Comparison of ENCODE assay signal across 8 mouse cellular contexts in the genomic region with DNA sequence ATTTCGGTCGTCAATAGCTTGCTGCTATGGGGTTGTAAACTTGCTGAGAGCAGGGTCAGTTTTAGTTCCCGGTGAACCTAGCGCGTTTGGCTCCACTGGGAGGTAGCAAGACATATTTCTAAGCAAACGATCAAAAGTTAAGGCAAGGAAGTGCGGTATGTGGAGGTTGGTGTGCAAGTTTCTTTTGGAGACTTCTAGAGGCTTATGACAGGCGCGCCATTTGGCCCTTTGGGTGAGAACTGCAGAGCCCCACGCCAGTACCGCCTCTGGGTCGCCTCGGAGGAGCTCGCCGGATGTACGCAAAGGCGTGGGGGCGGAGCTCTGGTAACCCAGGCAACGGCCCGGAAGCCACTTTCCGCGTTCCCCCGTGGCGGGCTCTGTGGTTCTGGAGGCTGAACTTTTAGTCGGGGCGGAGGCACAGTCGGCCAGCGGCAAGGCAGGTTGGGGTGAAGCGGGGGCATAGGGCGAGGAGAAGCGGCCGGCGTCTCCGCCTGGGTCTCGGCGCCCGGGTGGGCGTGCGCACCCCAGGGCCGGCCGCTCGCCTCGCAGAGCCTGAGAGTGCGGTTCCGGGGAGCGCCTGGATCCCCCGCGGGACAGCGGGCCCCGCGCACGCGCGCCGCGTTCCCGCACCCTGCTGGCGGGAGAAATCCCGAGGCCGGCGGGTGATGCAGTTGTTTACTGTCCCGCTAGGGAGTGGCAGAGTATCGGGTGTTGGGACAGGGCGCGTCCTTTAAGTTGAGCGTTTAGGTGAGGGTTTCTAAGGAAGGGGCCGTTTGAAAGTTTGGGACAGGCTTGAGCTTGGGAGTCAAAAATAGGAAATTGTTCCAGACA. TPM values are rescaled to one million over a fixed set of nuclear protein-coding genes. Genes with fewer than 3 reads are reported as not detected.
A peak's percentile ranks its signal among the peaks of the same experiment; 100 is the strongest.
DNase-seq lines count a peak whose midpoint lies in the region; ATAC-seq and TF ChIP-seq lines count a peak whose summit lies in the region.

Gene Spice1 (plus strand): TSS at position 51 of the 831 bp plus-strand sequence.

- H3ac ChIP-seq in myocyte (ENCODE audit: control insufficient read depth, insufficient read length), result no peak within 1 kb of the TSS

- ATAC-seq in kidney, embryonic 15.5 days (replicated peaks; ENCODE audit: low FRiP score), result peak; percentile 99

- peaks cover 22% of the 10 kb centered on the region for H3K4me1 ChIP-seq in bone marrow macrophage, adult 2 months (ENCODE audit: control insufficient read depth, insufficient read depth, low read length)
- no peaks in the 10 kb centered on the region for H3K4me1 ChIP-seq in embryonic fibroblast, embryonic 13.5 days (ENCODE audit: control insufficient read depth, insufficient read depth, low read length)
- H3K4me1 ChIP-seq in heart, embryonic 10.5 days, result peaks cover 6% of the 10 kb centered on the region; the same call in 1 of the 2 replicates
- H3K4me1 ChIP-seq in kidney, embryonic 15.5 days, result peaks cover 19% of the 10 kb centered on the region
- H3K4me1 ChIP-seq in liver, adult 2 months (ENCODE audit: control insufficient read depth, insufficient read depth, low read length), result peaks cover 5% of the 10 kb centered on the region; the same call in 1 of the 2 replicates

- DNase-seq in A20 (ENCODE audit: low read depth, low spot score), result peak; percentile 95
- DNase-seq in heart, embryonic 10.5 days (ENCODE audit: low spot score), result peak; percentile 95
- peak; percentile 81 for DNase-seq in liver, adult 2 months (ENCODE audit: extremely low read depth, low read depth, low spot score)
- peak; percentile 97 for DNase-seq in splenic B cell, adult 2 months (ENCODE audit: low read depth, low spot score)

- H3K27me3 ChIP-seq in heart, embryonic 10.5 days (ENCODE audit: insufficient read depth, poor library complexity, severe bottlenecking), result no peaks in the 10 kb centered on the region
- no peaks in the 10 kb centered on the region for H3K27me3 ChIP-seq in kidney, embryonic 15.5 days
- no peaks in the 10 kb centered on the region for H3K27me3 ChIP-seq in liver, adult 2 months (ENCODE audit: control insufficient read depth, insufficient read depth, low read length)
- no peaks in the 10 kb centered on the region for H3K27me3 ChIP-seq in myocyte (ENCODE audit: control insufficient read depth, insufficient read depth, insufficient read length)
- no peaks in the 10 kb centered on the region for H3K27me3 ChIP-seq in splenic B cell, adult 2 months (ENCODE audit: control insufficient read depth, insufficient read depth, low read length, poor library complexity, severe bottlenecking)

- H3K79me2 ChIP-seq in liver, adult 2 months (ENCODE audit: control insufficient read depth, insufficient read depth, low read length), result no peaks in the 10 kb centered on the region
- H3K79me2 ChIP-seq in myocyte (ENCODE audit: control insufficient read depth, insufficient read depth), result peaks cover 7% of the 10 kb centered on the region

- no peaks in the 10 kb centered on the region for H3K36me3 ChIP-seq in heart, embryonic 10.5 days
- no peaks in the 10 kb centered on the region for H3K36me3 ChIP-seq in kidney, embryonic 15.5 days
- no peaks in the 10 kb centered on the region for H3K36me3 ChIP-seq in liver, adult 2 months (ENCODE audit: control insufficient read depth, insufficient read depth, low read length)
- no peaks in the 10 kb centered on the region for H3K36me3 ChIP-seq in myocyte (ENCODE audit: control insufficient read depth, insufficient read depth)
- H3K36me3 ChIP-seq in splenic B cell, adult 2 months (ENCODE audit: control insufficient read depth, insufficient read depth, low read length, poor library complexity, severe bottlenecking), result no peaks in the 10 kb centered on the region

- TF ChIP-seq CTCF in bone marrow macrophage, adult 2 months (IDR thresholded peaks at IDR 0.05; ENCODE audit: low read depth, low read length), result no peak
- 0 out of 2 replicates have a peak, but pooled peaks have one; percentile 9 for TF ChIP-seq CTCF in embryonic fibroblast, embryonic 13.5 days (IDR thresholded peaks at IDR 0.05; ENCODE audit: borderline replicate concordance, insufficient read depth, low read length)
- TF ChIP-seq CTCF in liver, adult 2 months (IDR thresholded peaks at IDR 0.05; ENCODE audit: low read depth, low read length), result peak; percentile 54; the same call in 1 of the 2 replicates

- no peaks in the 10 kb centered on the region for H3K9me3 ChIP-seq in heart, embryonic 10.5 days
- no peaks in the 10 kb centered on the region for H3K9me3 ChIP-seq in kidney, embryonic 15.5 days (replicated peaks)

- H3K9ac ChIP-seq in kidney, embryonic 15.5 days, result peak within 1 kb of the TSS; percentile 69
- peak within 1 kb of the TSS; percentile 89 for H3K9ac ChIP-seq in liver, adult 2 months (ENCODE audit: low read depth, low read length)

- H3K27ac ChIP-seq in bone marrow macrophage, adult 2 months (ENCODE audit: insufficient read depth, low read depth, low read length), result peak within 1 kb of the TSS; percentile 71
- peak within 1 kb of the TSS; percentile 54; the same call in 1 of the 2 replicates for H3K27ac ChIP-seq in embryonic fibroblast, embryonic 13.5 days (ENCODE audit: insufficient read depth, low read length)
- H3K27ac ChIP-seq in heart, embryonic 10.5 days, result peak within 1 kb of the TSS; percentile 94
- H3K27ac ChIP-seq in kidney, embryonic 15.5 days, result peak within 1 kb of the TSS; percentile 96
- peak within 1 kb of the TSS; percentile 84 for H3K27ac ChIP-seq in liver, adult 2 months (replicated peaks; ENCODE audit: insufficient read depth, low read depth, low read length)

- H3K4me2 ChIP-seq in kidney, embryonic 15.5 days, result peak within 1 kb of the TSS; percentile 73
- H3K4me2 ChIP-seq in myocyte (ENCODE audit: low read depth), result peak within 1 kb of the TSS; percentile 96

- TF ChIP-seq POLR2A in bone marrow macrophage, adult 2 months (IDR thresholded peaks at IDR 0.05; ENCODE audit: borderline replicate concordance, low read depth, low read length), result no peak
- peak; percentile 77 for TF ChIP-seq POLR2A in embryonic fibroblast, embryonic 13.5 days (IDR thresholded peaks at IDR 0.05; ENCODE audit: low read depth, low read length)
- TF ChIP-seq POLR2A in liver, adult 2 months (IDR thresholded peaks at IDR 0.05; ENCODE audit: extremely low read depth, insufficient read depth, low read length), result peak; percentile 50; the same call in 1 of the 2 replicates
- peak; percentile 69 for TF ChIP-seq POLR2A in myocyte (IDR thresholded peaks at IDR 0.05; ENCODE audit: insufficient read length, low read depth)

- under 1% methylated on average over 67 of the region's 67 CpGs for WGBS in heart, embryonic 10.5 days
- under 1% methylated on average over 67 of the region's 67 CpGs for WGBS in kidney, embryonic 15.5 days
- under 1% methylated on average over 67 of the region's 67 CpGs for WGBS in liver, adult 2 months

- H3K4me3 ChIP-seq in bone marrow macrophage, adult 2 months (ENCODE audit: insufficient read depth, low read length), result peak within 1 kb of the TSS; percentile 76
- peak within 1 kb of the TSS; percentile 62 for H3K4me3 ChIP-seq in embryonic fibroblast, embryonic 13.5 days (ENCODE audit: insufficient read depth, low read length)
- H3K4me3 ChIP-seq in heart, embryonic 10.5 days, result peak within 1 kb of the TSS; percentile 92
- peak within 1 kb of the TSS; percentile 77 for H3K4me3 ChIP-seq in kidney, embryonic 15.5 days (replicated peaks)
- H3K4me3 ChIP-seq in liver, adult 2 months (ENCODE audit: insufficient read depth, low read depth, low read length), result peak within 1 kb of the TSS; percentile 87
- H3K4me3 ChIP-seq in myocyte, result peak within 1 kb of the TSS; percentile 51

TF ChIP-seq in myocyte, 11 proteins besides CTCF, POLR2A, EP300 and RAD21:
- TF ChIP-seq POLR2AphosphoS2 (IDR thresholded peaks at IDR 0.05; ENCODE audit: insufficient read length, low read depth) (peak; percentile 59), MYOG (IDR thresholded peaks at IDR 0.05; ENCODE audit: control insufficient read depth in 1 of 3, insufficient read depth in 1 of 3, insufficient read length in 2 of 3, low read depth in 2 of 3) (peak in 1 of 3 experiments; percentile 17), TCF3 (IDR thresholded peaks at IDR 0.05; ENCODE audit: insufficient read length, low read depth) (no peak), USF1 (IDR thresholded peaks at IDR 0.05; ENCODE audit: low read depth) (no peak), E2F4 (IDR thresholded peaks at IDR 0.05; ENCODE audit: insufficient read depth) (peak; percentile 69), REST (IDR thresholded peaks at IDR 0.05; ENCODE audit: insufficient read depth, insufficient read length) (no peak), CEBPB (IDR thresholded peaks at IDR 0.05; ENCODE audit: insufficient read depth, poor library complexity, severe bottlenecking) (no peak), SRF (IDR thresholded peaks at IDR 0.05; ENCODE audit: control insufficient read depth, insufficient read length, low read depth) (no peak), MAX (IDR thresholded peaks at IDR 0.05; ENCODE audit: low read depth) (no peak), MYOD1 (IDR thresholded peaks at IDR 0.05; ENCODE audit: control insufficient read depth in 1 of 3, insufficient read length in 2 of 3, low read depth in 2 of 3) (no peak), TCF12 (IDR thresholded peaks at IDR 0.05; ENCODE audit: insufficient read depth, poor library complexity, severe bottlenecking) (no peak)

RNA-seq across cellular contexts. Expression of gene Spice1, which starts in this region (rescaled TPM):
- polyA plus RNA-seq in bone marrow macrophage, adult 2 months (2012; ENCODE audit: insufficient read depth, insufficient read length, missing spikeins), result 22.5 and 24.1 TPM in 2 replicates
- 22.2 and 25.4 TPM in 2 replicates for polyA plus RNA-seq in embryonic fibroblast, embryonic 13.5 days (2011; ENCODE audit: insufficient read length, low read depth, missing spikeins)
- polyA plus RNA-seq in heart, embryonic 10.5 days (2016; fragmentation: Nextera tagmentation; extraction: Ambion mirVana), result 22.0 and 23.8 TPM in 2 replicates
- 28.1 and 31.2 TPM in 2 replicates for polyA plus RNA-seq in kidney, embryonic 15.5 days (2015; fragmentation: Nextera tagmentation; extraction: Ambion mirVana)
- 2.3 and 3.8 TPM in 2 replicates for total RNA-seq in liver, adult 2 months (2014; rRNA removed)
- polyA plus RNA-seq in liver, adult 2 months (2012; rRNA removed), result 1.3 and 1.7 TPM in 2 replicates
- 4.1 TPM for polyA plus RNA-seq in myocyte (2012; fragmentation: generic; extraction: Trizol)

Comparison
In these comparisons a context has a peak if more than half of its experiments do, and no peak if none do; other contexts are left out.
1. Peak in every context shown above with its lines: DNase-seq, ATAC-seq, H3K4me3 ChIP-seq and H3K27ac ChIP-seq.